Mouse (Mus musculus) forebrain, embryonic 16.5 days (tissue): ENCODE data around the gene Kif1b. TPM values are rescaled to one million over a fixed set of nuclear protein-coding genes. Genes with fewer than 3 reads are reported as not detected.

Experiments
- ATAC-seq: fragments of 200-750 bp; cut with Nextera tagmentation; 2 replicates; pipeline ENCODE4 v1.8.0; 2017; ENCODE audit warnings: mild to moderate bottlenecking, moderate library complexity
- H3K27ac ChIP-seq: fragments of 300-500 bp; sonication (generic); 2 replicates; pipeline ENCODE4 v1.5.1; 2014; ENCODE audit warnings: low read length, control low read depth
- H3K27me3 ChIP-seq: fragments of 300-500 bp; sonication (generic); replicated peaks from 2 replicates; pipeline ENCODE4 v1.6.1; 2014; ENCODE audit warnings: low read length; ENCODE audit not compliant: control insufficient read depth, insufficient read depth
- H3K36me3 ChIP-seq: fragments of 300-500 bp; sonication (generic); 2 replicates; pipeline ENCODE4 v1.6.1; 2014; ENCODE audit not compliant: control insufficient read depth, insufficient read depth
- H3K4me1 ChIP-seq: fragments of 300-500 bp; sonication (generic); replicated peaks from 2 replicates; pipeline ENCODE4 v1.6.1; 2014; ENCODE audit warnings: low read length; ENCODE audit not compliant: control insufficient read depth, insufficient read depth
- H3K4me2 ChIP-seq: fragments of 300-500 bp; sonication (generic); 2 replicates; pipeline ENCODE4 v1.6.1; 2014; ENCODE audit warnings: mild to moderate bottlenecking, low read length, control low read depth
- H3K4me3 ChIP-seq: fragments of 300-500 bp; sonication (generic); replicated peaks from 2 replicates; pipeline ENCODE4 v1.5.1; 2014; ENCODE audit warnings: mild to moderate bottlenecking, low read length, control low read depth
- H3K9ac ChIP-seq: fragments of 300-500 bp; sonication (generic); replicated peaks from 2 replicates; pipeline ENCODE4 v1.6.1; 2014; ENCODE audit warnings: low read depth, low read length, control low read depth
- H3K9me3 ChIP-seq: fragments of 300-500 bp; sonication (generic); 2 replicates; pipeline ENCODE4 v1.6.1; 2016; ENCODE audit warnings: low read length; ENCODE audit not compliant: control insufficient read depth
- WGBS: fragments of 180-500 bp; shearing (Covaris S2); extraction: QIAGEN DNeasy Blood & Tissue Kit; methylation state at CpG from one replicate; pipeline ENCODE4 v1.1.7; 2014; 5-methylcytosine and 5-hydroxymethylcytosine counted together
- polyA plus RNA-seq: library from polyadenylated mRNA; unstranded; fragments of >200 nt; fragmentation: Nextera tagmentation; extraction: Ambion mirVana; gene quantifications from 2 replicates; pipeline ENCODE4 v1.2.1, GENCODE M21; 2015

Kif1b gene
- polyA plus RNA-seq, 1 experiment from 2014 or later: 131 TPM

- no peak overlapping the region for H3K27ac ChIP-seq
- no peaks in the 10 kb centered on the region for H3K36me3 ChIP-seq
- H3K9ac ChIP-seq: no peak overlapping the region
- no peaks in the 10 kb centered on the region for H3K27me3 ChIP-seq
- H3K9me3 ChIP-seq: no peaks in the 10 kb centered on the region
- H3K4me1 ChIP-seq: peaks cover 7% of the 10 kb centered on the region
- no peak for ATAC-seq
- H3K4me3 ChIP-seq: no peak overlapping the region
- WGBS: 82% methylated on average over 8 of the region's 8 CpGs
- no peak overlapping the region for H3K4me2 ChIP-seq
Measured at GRCm38 (mm10) chr4:149138515-149138914, 169.0 kb downstream of the Kif1b start.

DNA sequence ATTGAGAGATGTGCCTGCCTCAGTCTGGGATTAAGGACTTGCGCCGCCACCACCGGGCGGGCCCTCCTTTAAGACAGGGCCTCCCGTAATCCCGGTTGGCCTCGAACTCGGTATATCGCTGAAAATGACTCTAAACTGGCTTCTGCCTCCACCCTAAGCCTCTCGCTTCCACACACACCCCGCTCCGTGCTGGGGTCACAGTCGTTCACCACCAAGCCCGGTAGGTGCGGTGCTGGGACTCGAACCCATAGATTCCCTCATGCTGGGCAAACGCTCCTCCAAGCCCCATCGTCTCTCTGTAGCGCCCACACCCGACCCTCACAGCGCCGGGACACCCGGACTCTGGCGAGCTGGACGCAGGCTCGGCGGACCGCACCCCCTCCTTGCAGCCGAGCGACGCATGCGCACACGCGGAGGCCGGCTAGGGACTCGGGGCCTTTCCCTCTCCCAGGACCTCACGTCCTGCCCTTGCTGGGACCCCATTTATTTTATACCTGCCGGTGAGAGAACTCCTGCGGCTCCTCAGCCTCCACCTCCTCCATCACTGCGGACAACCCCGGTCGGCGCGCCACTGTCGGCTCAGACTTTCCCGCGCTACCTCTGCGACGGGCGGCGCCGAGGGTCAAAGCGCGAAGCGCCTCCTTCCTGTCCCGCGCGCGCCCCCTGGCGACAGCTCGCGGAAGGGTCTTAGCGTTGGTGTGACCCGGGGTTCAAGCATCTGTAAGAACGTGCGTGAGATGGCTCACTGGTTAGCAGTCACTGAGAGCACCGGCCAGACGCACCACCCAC, 170.3 kb downstream of the Kif1b start, which contains the start of gene Cenps:
Gene Cenps (minus strand): TSS at position 648 of the 789 bp plus-strand sequence.
- Histone ChIP-seq H3K9ac (peak within 1 kb of the TSS; percentile 74), H3K36me3 (no peaks in the 10 kb centered on the region), H3K27ac (peak within 1 kb of the TSS; percentile 49), H3K9me3 (no peaks in the 10 kb centered on the region), H3K27me3 (no peaks in the 10 kb centered on the region), H3K4me2 (peak within 1 kb of the TSS; percentile 72), H3K4me1 (peaks cover 7% of the 10 kb centered on the region), H3K4me3 (peak within 1 kb of the TSS; percentile 74)
- WGBS: under 1% methylated on average over 68 of the region's 68 CpGs
- ATAC-seq: peak; percentile 91

- Histone ChIP-seq H3K9me3 (no peaks in the 10 kb centered on the region), H3K9ac (peak overlapping the region; percentile 74; the same call in 1 of the 2 replicates), H3K4me2 (peak overlapping the region; percentile 72), H3K27me3 (no peaks in the 10 kb centered on the region), H3K36me3 (peaks cover 1% of the 10 kb centered on the region; the same call in 1 of the 2 replicates), H3K4me3 (peak overlapping the region; percentile 74), H3K4me1 (peaks cover 7% of the 10 kb centered on the region), H3K27ac (no peak overlapping the region)
- WGBS: 57% methylated on average over 18 of the region's 18 CpGs
- 0 out of 2 replicates have a peak, but pooled peaks have one; percentile 4 for ATAC-seq
Measured at GRCm38 (mm10) chr4:149136116-149136850, 171.2 kb downstream of the Kif1b start.

DNA sequence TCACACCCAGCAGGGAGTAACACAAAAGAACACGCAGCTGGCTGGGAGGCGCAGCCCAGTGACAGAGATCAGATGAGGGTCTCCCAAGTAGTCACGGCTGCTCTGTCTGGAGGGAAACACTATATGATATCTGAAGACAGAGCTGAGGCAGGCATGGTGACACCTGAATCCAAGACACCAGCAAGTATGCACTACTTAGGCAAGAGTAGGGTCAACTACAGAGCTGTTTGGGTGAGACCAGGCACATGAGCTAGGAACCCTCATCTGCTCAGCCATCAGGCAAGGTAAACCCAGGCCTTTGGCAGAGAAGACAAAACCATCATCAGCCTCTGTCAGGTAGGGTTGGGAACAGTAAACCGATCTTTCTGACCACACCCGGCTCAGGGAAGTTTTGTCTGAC, 174.1 kb downstream of the Kif1b start:
- no peak overlapping the region for H3K27ac ChIP-seq
- no peaks in the 10 kb centered on the region for H3K9me3 ChIP-seq
- no peak overlapping the region for H3K4me2 ChIP-seq
- peaks cover 2% of the 10 kb centered on the region; the same call in 1 of the 2 replicates for H3K36me3 ChIP-seq
- H3K4me3 ChIP-seq: no peak overlapping the region
- H3K4me1 ChIP-seq: peaks cover 7% of the 10 kb centered on the region
- no peaks in the 10 kb centered on the region for H3K27me3 ChIP-seq
- 78% methylated on average over 5 of the region's 5 CpGs for WGBS
- H3K9ac ChIP-seq: no peak overlapping the region
- ATAC-seq: no peak

- peaks cover 2% of the 10 kb centered on the region; the same call in 1 of the 2 replicates for H3K36me3 ChIP-seq
- ATAC-seq: no peak
- no peak overlapping the region for H3K4me3 ChIP-seq
- H3K4me1 ChIP-seq: peaks cover 7% of the 10 kb centered on the region
- H3K9me3 ChIP-seq: no peaks in the 10 kb centered on the region
- H3K4me2 ChIP-seq: no peak overlapping the region
- 0 out of 2 replicates have a peak overlapping the region, but pooled peaks have one; percentile 3 for H3K9ac ChIP-seq
- no peaks in the 10 kb centered on the region for H3K27me3 ChIP-seq
- 90% methylated on average over 21 of the region's 21 CpGs for WGBS
- H3K27ac ChIP-seq: no peak overlapping the region
Measured at GRCm38 (mm10) chr4:149131789-149132565, 175.5 kb downstream of the Kif1b start.

DNA sequence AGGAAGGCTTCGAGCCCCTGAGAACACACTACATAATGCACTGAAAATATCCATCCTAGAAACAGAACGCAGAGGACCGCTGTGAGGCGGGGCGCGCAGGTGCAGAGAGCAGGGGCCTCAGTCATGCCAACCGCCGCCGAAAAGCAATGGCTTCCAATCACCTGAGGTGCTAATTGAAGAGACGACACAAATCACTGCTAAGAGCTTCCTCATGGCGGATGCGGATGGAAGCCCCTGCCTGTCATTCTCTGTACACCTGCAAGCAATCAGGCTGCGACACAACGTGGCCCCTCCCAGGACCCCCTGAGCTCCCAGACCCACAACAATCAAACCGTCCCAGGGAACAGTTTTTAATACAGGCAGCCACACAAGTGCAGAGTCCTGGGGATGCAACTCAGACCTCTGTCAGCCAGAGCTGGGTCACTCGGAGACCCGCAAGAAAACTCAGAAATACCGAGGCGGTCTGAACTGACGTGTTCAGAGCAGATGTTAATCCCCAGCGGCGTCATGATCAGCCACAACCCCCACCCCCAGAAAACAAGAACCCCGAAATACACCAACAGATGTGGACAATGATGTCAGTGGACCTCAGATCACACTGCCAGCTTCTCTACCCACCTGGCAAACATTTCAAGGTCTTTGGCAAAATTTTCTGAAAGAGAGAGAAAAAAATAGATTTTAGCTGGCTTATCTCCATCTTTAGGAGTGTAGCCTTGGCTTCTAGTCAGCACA, 176.3 kb downstream of the Kif1b start:
- Histone ChIP-seq H3K4me3 (no peak overlapping the region), H3K9ac (no peak overlapping the region), H3K4me2 (no peak overlapping the region), H3K27me3 (no peaks in the 10 kb centered on the region), H3K27ac (no peak overlapping the region), H3K9me3 (no peaks in the 10 kb centered on the region), H3K4me1 (peaks cover under 1% of the 10 kb centered on the region; the same call in 1 of the 2 replicates), H3K36me3 (peaks cover 2% of the 10 kb centered on the region; the same call in 1 of the 2 replicates)
- 89% methylated on average over 23 of the region's 23 CpGs for WGBS
- no peak for ATAC-seq

- H3K4me3 ChIP-seq: no peak overlapping the region
- no peak overlapping the region for H3K27ac ChIP-seq
- H3K9ac ChIP-seq: no peak overlapping the region
- no peak for ATAC-seq
- H3K27me3 ChIP-seq: no peaks in the 10 kb centered on the region
- no peaks in the 10 kb centered on the region for H3K4me1 ChIP-seq
- no peak overlapping the region for H3K4me2 ChIP-seq
- H3K9me3 ChIP-seq: no peaks in the 10 kb centered on the region
- H3K36me3 ChIP-seq: peaks cover 2% of the 10 kb centered on the region; the same call in 1 of the 2 replicates
- 87% methylated on average over 18 of the region's 18 CpGs for WGBS
Measured at GRCm38 (mm10) chr4:149128467-149128866, 179.0 kb downstream of the Kif1b start.

DNA sequence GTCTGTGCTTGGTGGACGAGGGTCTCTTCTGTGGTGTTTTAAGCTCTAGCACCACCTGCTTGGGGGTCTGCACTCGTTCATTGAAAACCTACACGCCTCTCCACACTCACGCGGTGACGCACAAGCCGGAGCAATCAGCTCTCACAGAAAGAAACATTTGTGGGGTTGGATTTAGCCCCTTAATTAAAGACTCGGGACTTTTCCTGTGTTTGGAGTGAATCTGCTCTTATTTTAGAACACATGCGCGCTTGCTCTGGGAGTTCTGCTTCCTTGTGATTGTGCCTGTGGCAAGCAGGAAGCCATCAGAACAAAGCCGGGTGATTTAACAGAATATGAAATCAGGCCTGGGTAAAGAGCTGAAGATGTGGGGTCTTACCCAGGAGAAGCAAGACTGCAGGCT, 180.8 kb downstream of the Kif1b start, which contains the start of gene Cort:
Gene Cort (minus strand): TSS at position 101 of the 400 bp plus-strand sequence.
- Histone ChIP-seq H3K4me1 (no peaks in the 10 kb centered on the region), H3K4me2 (no peak within 1 kb of the TSS), H3K36me3 (peaks cover 2% of the 10 kb centered on the region; the same call in 1 of the 2 replicates), H3K27ac (no peak within 1 kb of the TSS), H3K27me3 (no peaks in the 10 kb centered on the region), H3K9me3 (no peaks in the 10 kb centered on the region), H3K4me3 (no peak within 1 kb of the TSS), H3K9ac (no peak within 1 kb of the TSS)
- 73% methylated on average over 11 of the region's 11 CpGs for WGBS
- ATAC-seq: no peak
